Mouse (Mus musculus): ENCODE measurements at regions not wholly inside any gene's neighbourhood (a gene's known extent, or its start where the extent isn't known, plus 50 kb on each side); places are given as distances from the start of the nearest gene placed in this dataset.

GRCm38 (mm10) chr6:98483319-98484123 is 141.0 kb upstream of the Gm765 start:
- TF ChIP-seq BHLHE40 (IDR thresholded peaks at IDR 0.05; ENCODE audit: low read depth, low read length) (no peak), NELFE (IDR thresholded peaks at IDR 0.05; ENCODE audit: low read depth, low read length) (no peak), PAX5 (IDR thresholded peaks at IDR 0.05; ENCODE audit: low read length) (no peak), EP300 (IDR thresholded peaks at IDR 0.05; ENCODE audit: low read length) (no peak), SIN3A (IDR thresholded peaks at IDR 0.05; ENCODE audit: low read length) (no peak), TBP (conservative IDR thresholded peaks at IDR 0.05; ENCODE audit: low read depth, low read length) (no peak), POLR2AphosphoS2 (IDR thresholded peaks at IDR 0.05; ENCODE audit: low read depth, low read length) (no peak), ELF1 (IDR thresholded peaks at IDR 0.05; ENCODE audit: low read depth, low read length) (no peak), E2F4 (IDR thresholded peaks at IDR 0.05; ENCODE audit: insufficient replicate concordance, low read depth, low read length) (no peak), TCF12 (IDR thresholded peaks at IDR 0.05; ENCODE audit: low read depth, low read length) (no peak), ZNF384 (IDR thresholded peaks at IDR 0.05; ENCODE audit: low read depth, low read length) (no peak)
- no peak overlapping the region for H3K4me3 ChIP-seq (replicated peaks in 1 of 3; ENCODE audit: low read depth in 2 of 3, low read length in 2 of 3, poor library complexity in 1 of 3)
- dilution Hi-C loops (cut with MboI; ENCODE audit: extremely low pct_ligation_motif_present, extremely low pct_unique_long_range_greater_than_20kb, low sequenced_read_pairs) = no loop called here
- H3K36me3 ChIP-seq (replicated peaks in 1 of 2; ENCODE audit: control insufficient read depth in 1 of 2, insufficient read depth in 1 of 2, low read length in 1 of 2) = no peaks in the 10 kb centered on the region
- H3K4me1 ChIP-seq (ENCODE audit: control insufficient read depth in 1 of 2, insufficient read depth in 2 of 2) = no peaks in the 10 kb centered on the region
- H3K9ac ChIP-seq (ENCODE audit: insufficient read depth, low read depth) = no peak overlapping the region
- in situ Hi-C loops (cut with MboI; ENCODE audit: low pct_ligation_motif_present, low pct_unique_long_range_greater_than_20kb, low sequenced_read_pairs) = no loop called here
- no peaks in the 10 kb centered on the region for H3K79me2 ChIP-seq (replicated peaks; ENCODE audit: control insufficient read depth, extremely low read depth, insufficient read depth, poor library complexity, severe bottlenecking)
- no peak overlapping the region for H3K27ac ChIP-seq (ENCODE audit: insufficient read depth, low read depth)
- no peaks in the 10 kb centered on the region for H3K9me3 ChIP-seq (replicated peaks; ENCODE audit: low read length)
- DNase-seq (ENCODE audit: extremely low read depth) = no peak
- H3K27me3 ChIP-seq (replicated peaks) = no peaks in the 10 kb centered on the region
- no peak overlapping the region for H3K4me2 ChIP-seq (ENCODE audit: insufficient read depth, low read depth, poor library complexity, severe bottlenecking)

- DNase-seq (ENCODE audit: extremely low read depth) = no peak
- TF ChIP-seq JUN (IDR thresholded peaks at IDR 0.05; ENCODE audit: insufficient read depth, low read depth, low read length) = no peak
- TF ChIP-seq BHLHE40 (IDR thresholded peaks at IDR 0.05; ENCODE audit: low read depth, low read length) = no peak
- TF ChIP-seq MEF2A (IDR thresholded peaks at IDR 0.05; ENCODE audit: borderline replicate concordance, low read depth, low read length) = no peak
- TF ChIP-seq NRF1 (IDR thresholded peaks at IDR 0.05; ENCODE audit: low read depth, low read length) = no peak
- no peak for TF ChIP-seq TCF12 (IDR thresholded peaks at IDR 0.05; ENCODE audit: low read depth, low read length)
- no peak for TF ChIP-seq MAFK (IDR thresholded peaks at IDR 0.05; ENCODE audit: insufficient replicate concordance, low read length)
- TF ChIP-seq IRF4 (IDR thresholded peaks at IDR 0.05; ENCODE audit: low read depth, low read length) = no peak
- TF ChIP-seq CHD2 (IDR thresholded peaks at IDR 0.05; ENCODE audit: low read length) = no peak
- no peak for TF ChIP-seq ELF1 (IDR thresholded peaks at IDR 0.05; ENCODE audit: low read depth, low read length)
- TF ChIP-seq SMC3 (IDR thresholded peaks at IDR 0.05; ENCODE audit: low read depth, low read length) = no peak
- TF ChIP-seq HCFC1 (IDR thresholded peaks at IDR 0.05; ENCODE audit: low read depth, low read length) = no peak
- no peak for TF ChIP-seq ZNF384 (IDR thresholded peaks at IDR 0.05; ENCODE audit: low read depth, low read length)
- TF ChIP-seq UBTF (IDR thresholded peaks at IDR 0.05; ENCODE audit: low read depth, low read length) = no peak
- Histone ChIP-seq H3K36me3 (replicated peaks in 1 of 2; ENCODE audit: control insufficient read depth in 1 of 2, insufficient read depth in 1 of 2, low read length in 1 of 2) (no peaks in the 10 kb centered on the region), H3K4me2 (ENCODE audit: insufficient read depth, low read depth, poor library complexity, severe bottlenecking) (no peak overlapping the region), H3K9ac (ENCODE audit: insufficient read depth, low read depth) (no peak overlapping the region), H3K27ac (ENCODE audit: insufficient read depth, low read depth) (no peak overlapping the region), H3K4me3 (replicated peaks in 1 of 3; ENCODE audit: low read depth in 2 of 3, low read length in 2 of 3, poor library complexity in 1 of 3) (no peak overlapping the region), H3K9me3 (replicated peaks; ENCODE audit: low read length) (no peaks in the 10 kb centered on the region), H3K79me2 (replicated peaks; ENCODE audit: control insufficient read depth, extremely low read depth, insufficient read depth, poor library complexity, severe bottlenecking) (no peaks in the 10 kb centered on the region), H3K27me3 (replicated peaks) (no peaks in the 10 kb centered on the region), H3K4me1 (ENCODE audit: control insufficient read depth in 1 of 2, insufficient read depth in 2 of 2) (no peaks in the 10 kb centered on the region)
- in situ Hi-C loops (cut with MboI; ENCODE audit: low pct_ligation_motif_present, low pct_unique_long_range_greater_than_20kb, low sequenced_read_pairs) (no loop called here), dilution Hi-C loops (cut with MboI; ENCODE audit: extremely low pct_ligation_motif_present, extremely low pct_unique_long_range_greater_than_20kb, low sequenced_read_pairs) (no loop called here)
Observed at GRCm38 (mm10) chr6:98482319-98482718, 139.8 kb upstream of the Gm765 start.

All from CH12.LX (cell line).